Mouse (Mus musculus): ENCODE results near the gene Ube2m. TPM values are rescaled to one million over a fixed set of nuclear protein-coding genes. Genes with fewer than 3 reads are reported as not detected.

Gene Ube2m
- polyA plus RNA-seq, 1 experiment, result 195 TPM

- H3K4me3 ChIP-seq (ENCODE audit: low read depth, low read length), result peak overlapping the region; percentile 98
- peaks cover 41% of the 10 kb centered on the region for H3K36me3 ChIP-seq (ENCODE audit: control insufficient read depth, insufficient read depth, low read length, poor library complexity, severe bottlenecking)
- H3K27ac ChIP-seq (ENCODE audit: insufficient read depth, low read length), result peak overlapping the region; percentile 89
- no peak for TF ChIP-seq CTCF (IDR thresholded peaks at IDR 0.05; ENCODE audit: low read depth, low read length)
- TF ChIP-seq POLR2A (IDR thresholded peaks at IDR 0.05; ENCODE audit: insufficient read depth, low read length), result peak; percentile 48
- no peak for TF ChIP-seq EP300 (IDR thresholded peaks at IDR 0.05; ENCODE audit: insufficient read depth, low read depth, low read length)
- peak overlapping the region; percentile 97 for H3K9ac ChIP-seq (ENCODE audit: low read depth, poor library complexity, severe bottlenecking)
- no peaks in the 10 kb centered on the region for H3K27me3 ChIP-seq (ENCODE audit: control insufficient read depth, insufficient read depth, low read length, poor library complexity, severe bottlenecking)
- no peaks in the 10 kb centered on the region for H3K4me1 ChIP-seq (ENCODE audit: control insufficient read depth, insufficient read depth, low read length)
- H3K9me3 ChIP-seq (replicated peaks; ENCODE audit: control insufficient read depth, insufficient read depth, low read length, poor library complexity, severe bottlenecking), result no peaks in the 10 kb centered on the region
Measured at GRCm38 (mm10) chr7:13023928-13024731, 13.9 kb downstream of the Ube2m start.

- Histone ChIP-seq H3K36me3 (ENCODE audit: control insufficient read depth, insufficient read depth, low read length, poor library complexity, severe bottlenecking) (peaks cover 29% of the 10 kb centered on the region), H3K4me1 (ENCODE audit: control insufficient read depth, insufficient read depth, low read length) (no peaks in the 10 kb centered on the region), H3K27me3 (ENCODE audit: control insufficient read depth, insufficient read depth, low read length, poor library complexity, severe bottlenecking) (no peaks in the 10 kb centered on the region), H3K27ac (ENCODE audit: insufficient read depth, low read length) (peak overlapping the region; percentile 85), H3K9me3 (replicated peaks; ENCODE audit: control insufficient read depth, insufficient read depth, low read length, poor library complexity, severe bottlenecking) (no peaks in the 10 kb centered on the region), H3K9ac (ENCODE audit: low read depth, poor library complexity, severe bottlenecking) (peak overlapping the region; percentile 97), H3K4me3 (ENCODE audit: low read depth, low read length) (peak overlapping the region; percentile 65)
- TF ChIP-seq POLR2A (IDR thresholded peaks at IDR 0.05; ENCODE audit: insufficient read depth, low read length) (peak; percentile 68), EP300 (IDR thresholded peaks at IDR 0.05; ENCODE audit: insufficient read depth, low read depth, low read length) (peak; percentile 84), CTCF (IDR thresholded peaks at IDR 0.05; ENCODE audit: low read depth, low read length) (no peak)
Measured at GRCm38 (mm10) chr7:13022773-13023535, 15.1 kb downstream of the Ube2m start.

GRCm38 (mm10) chr7:13015217-13015616 is 22.9 kb downstream of the Ube2m start:
- Histone ChIP-seq H3K9ac (ENCODE audit: low read depth, poor library complexity, severe bottlenecking) (no peak overlapping the region), H3K9me3 (replicated peaks; ENCODE audit: control insufficient read depth, insufficient read depth, low read length, poor library complexity, severe bottlenecking) (no peaks in the 10 kb centered on the region), H3K4me3 (ENCODE audit: low read depth, low read length) (no peak overlapping the region), H3K36me3 (ENCODE audit: control insufficient read depth, insufficient read depth, low read length, poor library complexity, severe bottlenecking) (no peaks in the 10 kb centered on the region), H3K4me1 (ENCODE audit: control insufficient read depth, insufficient read depth, low read length) (peaks cover 1% of the 10 kb centered on the region), H3K27ac (ENCODE audit: insufficient read depth, low read length) (peak overlapping the region; percentile 89), H3K27me3 (ENCODE audit: control insufficient read depth, insufficient read depth, low read length, poor library complexity, severe bottlenecking) (no peaks in the 10 kb centered on the region)
- TF ChIP-seq EP300 (IDR thresholded peaks at IDR 0.05; ENCODE audit: insufficient read depth, low read depth, low read length) (no peak), POLR2A (IDR thresholded peaks at IDR 0.05; ENCODE audit: insufficient read depth, low read length) (no peak), CTCF (IDR thresholded peaks at IDR 0.05; ENCODE audit: low read depth, low read length) (no peak)

- H3K36me3 ChIP-seq (ENCODE audit: control insufficient read depth, insufficient read depth, low read length, poor library complexity, severe bottlenecking), result no peaks in the 10 kb centered on the region
- no peaks in the 10 kb centered on the region for H3K27me3 ChIP-seq (ENCODE audit: control insufficient read depth, insufficient read depth, low read length, poor library complexity, severe bottlenecking)
- TF ChIP-seq CTCF (IDR thresholded peaks at IDR 0.05; ENCODE audit: low read depth, low read length), result no peak
- peak; percentile 99 for TF ChIP-seq EP300 (IDR thresholded peaks at IDR 0.05; ENCODE audit: insufficient read depth, low read depth, low read length)
- peaks cover 1% of the 10 kb centered on the region for H3K4me1 ChIP-seq (ENCODE audit: control insufficient read depth, insufficient read depth, low read length)
- H3K9ac ChIP-seq (ENCODE audit: low read depth, poor library complexity, severe bottlenecking), result peak overlapping the region; percentile 64; the same call in 1 of the 2 replicates
- H3K9me3 ChIP-seq (replicated peaks; ENCODE audit: control insufficient read depth, insufficient read depth, low read length, poor library complexity, severe bottlenecking), result no peaks in the 10 kb centered on the region
- peak overlapping the region; percentile 100 for H3K27ac ChIP-seq (ENCODE audit: insufficient read depth, low read length)
- no peak overlapping the region for H3K4me3 ChIP-seq (ENCODE audit: low read depth, low read length)
Measured at GRCm38 (mm10) chr7:13014275-13014839, 23.7 kb downstream of the Ube2m start.

GRCm38 (mm10) chr7:13013671-13014070 is 24.4 kb downstream of the Ube2m start:
- H3K9me3 ChIP-seq (replicated peaks; ENCODE audit: control insufficient read depth, insufficient read depth, low read length, poor library complexity, severe bottlenecking), result no peaks in the 10 kb centered on the region
- H3K27me3 ChIP-seq (ENCODE audit: control insufficient read depth, insufficient read depth, low read length, poor library complexity, severe bottlenecking), result no peaks in the 10 kb centered on the region
- H3K4me3 ChIP-seq (ENCODE audit: low read depth, low read length), result no peak overlapping the region
- peak overlapping the region; percentile 100 for H3K27ac ChIP-seq (ENCODE audit: insufficient read depth, low read length)
- TF ChIP-seq EP300 (IDR thresholded peaks at IDR 0.05; ENCODE audit: insufficient read depth, low read depth, low read length), result no peak
- H3K9ac ChIP-seq (ENCODE audit: low read depth, poor library complexity, severe bottlenecking), result peak overlapping the region; percentile 64
- no peaks in the 10 kb centered on the region for H3K36me3 ChIP-seq (ENCODE audit: control insufficient read depth, insufficient read depth, low read length, poor library complexity, severe bottlenecking)
- H3K4me1 ChIP-seq (ENCODE audit: control insufficient read depth, insufficient read depth, low read length), result peaks cover 1% of the 10 kb centered on the region

Data from ES-Bruce4 (cell line).